Mouse (Mus musculus) adrenal gland, adult 10 weeks (tissue): ENCODE measurements around the gene 2310039H08Rik. TPM values are rescaled to one million over a fixed set of nuclear protein-coding genes. Genes with fewer than 3 reads are reported as not detected.

Experiments used
- polyA plus RNA-seq: library from polyadenylated mRNA; stranded (reverse); fragments of 350-450 nt; fragmentation: Illumina TruSeq; extraction: RNeasy Lipid Tissue Mini Kit (QIAGEN cat#74804); gene quantifications from one replicate; pipeline ENCODE4 v1.2.3, GENCODE M21; 2014; ENCODE audit warnings: low read depth, low replicate concordance

Gene 2310039H08Rik
- polyA plus RNA-seq, result 28.8 TPM

DNA sequence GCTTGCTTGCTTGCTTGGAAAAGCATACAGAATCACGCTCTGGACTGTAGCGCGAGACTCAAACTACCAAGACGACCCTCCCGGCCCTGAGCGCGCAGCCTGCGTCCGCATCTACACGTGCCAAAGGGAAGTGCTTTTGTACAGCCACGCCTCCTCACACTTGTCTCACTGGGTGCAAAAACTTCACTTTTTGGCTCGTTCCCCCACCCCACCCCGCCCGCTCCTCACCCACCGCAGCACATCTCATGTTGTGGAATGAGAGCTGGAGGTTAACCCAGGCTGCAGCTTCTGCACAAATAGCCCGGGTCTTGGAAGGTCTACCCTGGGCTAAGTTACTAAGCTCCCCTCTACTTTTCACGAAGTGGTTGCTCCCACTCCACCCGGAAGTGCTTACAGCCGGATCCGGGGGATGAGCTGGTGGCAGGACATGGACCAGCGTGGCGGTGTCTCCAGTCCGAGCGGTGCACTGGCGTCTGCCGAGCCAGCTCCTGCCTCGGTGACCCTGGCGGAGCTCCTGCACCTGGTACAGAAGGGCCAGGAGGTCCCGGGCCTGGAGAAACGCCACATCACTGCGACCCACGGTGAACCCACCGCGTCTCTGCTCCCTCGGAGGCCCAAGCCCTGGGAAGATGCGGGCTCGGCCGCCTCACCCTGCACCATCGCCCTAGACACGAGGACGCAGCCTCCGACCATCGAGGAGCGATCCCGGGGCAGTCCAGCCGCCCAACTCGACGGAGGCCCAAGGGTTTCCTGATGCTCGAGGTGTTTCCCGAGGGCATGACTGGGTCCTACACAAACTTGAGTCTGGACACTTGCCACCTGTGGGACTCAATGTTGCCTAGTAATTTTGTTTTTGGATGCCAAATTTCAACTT lies at the start of gene 2310039H08Rik:
2310039H08Rik (plus strand) TSS at position 232 of the 874 bp plus-strand sequence.

DNA sequence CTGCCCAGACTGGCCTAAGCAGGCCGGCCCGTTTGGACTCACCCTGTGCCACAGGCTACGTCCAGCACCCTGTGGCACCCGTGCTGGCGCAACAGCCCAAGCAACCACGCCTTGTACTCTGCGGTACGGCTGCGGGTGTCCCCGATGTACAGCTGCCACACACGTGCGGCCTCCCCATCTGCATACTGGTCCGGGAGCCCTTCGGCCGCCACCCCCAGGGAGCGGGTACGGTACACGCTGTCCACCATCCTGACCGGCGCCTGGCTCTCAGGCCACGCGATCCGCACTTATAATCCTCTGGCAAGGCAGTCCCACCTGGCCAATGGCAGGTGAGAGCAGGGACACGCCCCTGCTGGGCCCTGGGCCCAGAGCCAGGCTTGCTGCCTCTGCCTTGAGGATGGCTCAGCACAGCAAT lies 43.5 kb upstream of the 2310039H08Rik start, which contains the start of gene Gnmt:
Gnmt (minus strand) TSS at position 265 of the 415 bp plus-strand sequence.

DNA sequence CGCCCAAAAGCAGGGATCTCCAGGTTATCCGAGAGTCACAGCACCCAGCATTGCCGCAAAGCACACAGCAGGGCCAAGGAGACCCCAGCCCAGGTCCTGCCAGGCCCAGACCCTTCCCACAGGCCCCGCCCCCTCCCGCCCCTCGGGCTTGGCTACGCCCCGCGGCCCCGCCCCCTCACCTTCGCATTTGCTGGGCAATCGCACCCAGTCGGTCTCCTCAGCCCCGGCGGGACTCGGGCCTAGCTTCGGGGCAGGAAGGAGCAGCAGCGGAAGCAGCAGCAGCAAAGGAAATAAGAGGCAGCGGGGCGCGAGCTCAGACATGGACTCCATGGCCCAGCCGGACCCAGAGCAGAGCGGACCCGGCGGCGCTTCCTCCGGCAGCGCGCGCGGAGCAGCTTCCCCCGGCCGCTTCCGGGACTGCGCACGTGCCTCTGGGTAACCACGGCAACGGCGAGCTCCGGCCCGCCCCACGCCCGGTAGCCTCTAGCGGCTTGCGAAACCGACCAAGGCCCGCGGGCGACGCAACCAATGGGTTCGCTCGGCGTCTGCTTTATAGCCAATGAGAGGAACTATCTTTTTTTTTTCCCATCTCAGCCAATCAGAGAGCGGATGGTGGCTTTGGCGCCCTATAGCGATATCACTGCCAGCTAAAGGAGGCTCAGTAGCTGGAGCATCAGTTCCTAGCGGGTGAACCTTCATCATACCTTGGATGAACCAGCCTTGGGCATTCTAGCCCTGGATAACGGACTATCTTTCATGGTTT lies 20.5 kb upstream of the 2310039H08Rik start, which contains the start of gene Cnpy3:
Cnpy3 (minus strand) TSS at position 421 of the 763 bp plus-strand sequence.

DNA sequence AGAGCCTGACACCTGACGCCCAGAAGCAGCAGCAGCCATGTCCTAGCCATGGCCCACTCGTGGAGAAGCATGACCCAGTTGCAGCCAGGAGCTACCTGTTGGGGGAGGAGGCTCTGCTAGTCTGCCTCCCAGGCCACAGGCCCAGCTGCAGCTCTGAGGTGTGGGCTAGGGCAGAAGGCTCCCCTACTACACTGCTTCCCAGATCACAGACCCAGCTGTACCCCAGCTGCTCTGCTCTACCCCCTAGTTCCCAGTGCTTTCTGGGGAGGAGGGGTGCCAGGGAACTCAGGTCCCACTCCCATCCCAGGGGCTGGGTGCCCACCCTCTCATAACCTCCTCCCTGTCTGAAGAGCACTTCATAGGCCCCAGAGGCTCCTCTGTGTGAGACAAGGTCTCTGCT lies 8.9 kb upstream of the 2310039H08Rik start, which contains the start of gene Ptcra:
Ptcra (minus strand) TSS at position 169 of the 400 bp plus-strand sequence.

DNA sequence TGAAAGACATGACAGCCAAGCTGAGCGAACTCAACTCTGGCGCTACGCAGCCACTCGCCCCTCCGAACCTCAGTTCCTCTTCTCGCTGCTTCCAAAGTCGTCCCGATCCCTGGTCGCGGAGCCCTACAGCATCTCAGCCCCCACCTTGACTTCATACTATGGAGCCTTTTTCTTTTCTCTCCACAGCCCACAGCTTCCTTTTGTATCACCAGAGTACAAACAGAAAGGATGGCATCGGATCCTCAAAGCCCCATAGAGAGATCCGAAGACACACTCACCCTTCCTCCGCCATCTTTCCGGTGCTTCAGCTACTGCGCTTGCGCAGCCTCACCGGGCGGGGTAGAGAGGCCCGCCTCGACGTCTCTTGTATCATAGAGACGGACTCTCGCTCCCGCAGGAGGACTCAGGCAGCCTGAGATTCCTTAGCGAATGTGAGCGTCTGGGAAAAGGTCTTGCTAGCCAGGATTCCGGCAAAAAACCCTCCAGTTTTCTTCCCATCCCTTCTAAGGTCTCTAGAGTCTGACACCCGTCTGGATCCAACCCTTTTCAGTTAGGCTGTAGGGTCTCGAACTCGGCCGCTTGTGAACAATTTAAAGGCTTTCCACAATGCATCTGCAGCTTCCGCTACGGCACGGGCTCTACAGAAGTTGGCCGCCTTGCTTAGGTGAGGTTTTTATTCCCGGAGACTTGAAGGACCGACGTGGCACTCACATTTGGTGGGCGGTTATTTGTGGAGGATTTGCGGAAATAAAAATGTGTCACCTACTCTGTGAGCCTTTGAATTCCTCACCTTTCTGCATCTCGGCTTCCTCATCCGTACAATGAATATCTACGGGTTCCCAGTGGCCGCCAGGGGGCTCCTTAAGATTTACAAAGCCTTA lies 10.1 kb downstream of the 2310039H08Rik start, which contains the start of gene Rpl7l1:
Rpl7l1 (minus strand) TSS at position 332 of the 881 bp plus-strand sequence.

Other genes starting within 250 kb of the 2310039H08Rik start
- gene Cul9, start 226.2 kb upstream of the 2310039H08Rik start, polyA plus RNA-seq, result 1.3 TPM
- not detected for gene Srf, start 216.5 kb upstream of the 2310039H08Rik start, polyA plus RNA-seq
- 0.41 TPM for gene Ptk7, start 143.1 kb upstream of the 2310039H08Rik start, polyA plus RNA-seq
- not detected for gene Klc4, start 126.6 kb upstream of the 2310039H08Rik start, polyA plus RNA-seq
- gene Mrpl2, start 126.4 kb upstream of the 2310039H08Rik start, polyA plus RNA-seq, result 3.4 TPM
- 0.41 TPM for gene Cul7, start 122.3 kb upstream of the 2310039H08Rik start, polyA plus RNA-seq
- gene Rrp36, start 98.3 kb upstream of the 2310039H08Rik start, polyA plus RNA-seq, result 4.2 TPM
- 5.2 TPM for gene Mea1, start 93.8 kb upstream of the 2310039H08Rik start, polyA plus RNA-seq
- 3.8 TPM for gene Klhdc3, start 91.7 kb upstream of the 2310039H08Rik start, polyA plus RNA-seq
- gene Ppp2r5d, start 67.5 kb upstream of the 2310039H08Rik start, polyA plus RNA-seq, result 11.0 TPM
- 0.82 TPM for gene Pex6, start 61.2 kb upstream of the 2310039H08Rik start, polyA plus RNA-seq
- gene Gnmt, start 43.5 kb upstream of the 2310039H08Rik start, polyA plus RNA-seq, result not detected
- 1.2 TPM for gene Cnpy3, start 20.4 kb upstream of the 2310039H08Rik start, polyA plus RNA-seq
- not detected for gene Ptcra, start 8.9 kb upstream of the 2310039H08Rik start, polyA plus RNA-seq
- gene Rpl7l1, start 10.0 kb downstream of the 2310039H08Rik start, polyA plus RNA-seq, result 34.1 TPM
- gene Bicral, start 85.8 kb downstream of the 2310039H08Rik start, polyA plus RNA-seq, result 9.7 TPM
- gene Tbcc, start 118.0 kb downstream of the 2310039H08Rik start, polyA plus RNA-seq, result 0.87 TPM
- not detected for gene Prph2, start 137.8 kb downstream of the 2310039H08Rik start, polyA plus RNA-seq
- gene Ubr2, start 237.9 kb downstream of the 2310039H08Rik start, polyA plus RNA-seq, result 43.1 TPM